Mouse (Mus musculus) G1E (cell line): ENCODE data around the gene Etfdh. TPM values are rescaled to one million over a fixed set of nuclear protein-coding genes. Genes with fewer than 3 reads are reported as not detected.

Experiments
- ATAC-seq: 2 replicates; pipeline ENCODE4 v1.8.0; 2016; ENCODE audit warnings: mild to moderate bottlenecking; ENCODE audit not compliant: insufficient number of reproducible peaks, poor library complexity, low FRiP score, severe bottlenecking; ENCODE audit errors: extremely low read depth
- DNase-seq: peaks from one replicate; pipeline ENCODE4 v3.0.0; 2012; ENCODE audit warnings: low spot score
- H3K27me3 ChIP-seq: 2 replicates; pipeline ENCODE4 v1.6.1; 2012; ENCODE audit warnings: mild to moderate bottlenecking, low read length, inconsistent platforms; ENCODE audit not compliant: insufficient read depth
- H3K36me3 ChIP-seq: replicated peaks from 2 replicates; pipeline ENCODE3; 2012; ENCODE audit warnings: mild to moderate bottlenecking, inconsistent platforms
- H3K4me1 ChIP-seq: 2 replicates; pipeline ENCODE4 v1.6.1; 2012; ENCODE audit warnings: low read depth, low read length, inconsistent platforms, mixed read lengths; ENCODE audit not compliant: insufficient read depth
- H3K4me3 ChIP-seq: 2 replicates; pipeline ENCODE4 v1.5.1; 2012; ENCODE audit warnings: low read depth, mild to moderate bottlenecking, inconsistent platforms, low read length, moderate library complexity, mixed read lengths
- H3K9me3 ChIP-seq: replicated peaks from 2 replicates; pipeline ENCODE4 v1.6.1; 2012; ENCODE audit warnings: inconsistent platforms
- CTCF ChIP-seq: IDR thresholded peaks from 2 replicates; pipeline ENCODE4 v1.5.1; 2012; ENCODE audit warnings: low read depth, low read length, inconsistent platforms, mixed read lengths
- GATA1 ChIP-seq: IDR thresholded peaks from 2 replicates; pipeline ENCODE4 v1.6.1; 2012; ENCODE audit warnings: borderline replicate concordance, low read length, inconsistent platforms, mixed read lengths
- GATA2 ChIP-seq: IDR thresholded peaks from 2 replicates; pipeline ENCODE4 v1.6.1; 2012; ENCODE audit warnings: low read depth, low read length, inconsistent platforms, borderline replicate concordance
- POLR2AphosphoS5 ChIP-seq: IDR thresholded peaks from 2 replicates; pipeline ENCODE4 v1.6.1; 2012; ENCODE audit warnings: low read depth, low read length, inconsistent platforms; ENCODE audit not compliant: insufficient replicate concordance
- TAL1 ChIP-seq: conservative IDR thresholded peaks from 2 replicates; pipeline ENCODE4 v1.6.1; 2012; ENCODE audit warnings: low read depth, low read length, inconsistent platforms, mixed read lengths
- polyA plus RNA-seq: library from polyadenylated mRNA; stranded (reverse); fragments of >175 nt; gene quantifications from 2 replicates; pipeline ENCODE4 v1.2.3, GENCODE M21; 2012
- total RNA-seq, 2 experiments: library from RNA; stranded (forward) in 1 of 2; stranded (reverse) in 1 of 2; fragments of 200-1000 nt in 1 of 2; fragments of >200 nt in 1 of 2; fragmentation: Nextera tagmentation in 1 of 2; gene quantifications; 2 replicates each; pipeline ENCODE4 v1.2.3; 2014 to 2017

The Etfdh gene
- total and polyA plus RNA-seq, 3 experiments, result 19.0 to 63.9 (median 54.1) TPM

- peaks cover 40% of the 10 kb centered on the region for H3K4me1 ChIP-seq
These were observed 74.2 kb downstream of the Etfdh start for GRCm38 (mm10) chr3:79555061-79555460.

More at GRCm38 (mm10) chr3:79555061-79555460, 74.2 kb downstream of the Etfdh start:
- peaks cover 67% of the 10 kb centered on the region for H3K36me3 ChIP-seq
- ATAC-seq (no peak), DNase-seq (no peak)
- H3K9me3 ChIP-seq, result no peaks in the 10 kb centered on the region
- H3K4me3 ChIP-seq, result no peak overlapping the region
- no peaks in the 10 kb centered on the region for H3K27me3 ChIP-seq
- no peak for TF ChIP-seq TAL1
- no peak for TF ChIP-seq GATA1
- TF ChIP-seq POLR2AphosphoS5, result no peak
- no peak for TF ChIP-seq CTCF
- no peak for TF ChIP-seq GATA2

Other genes with a start within 250 kb of the Etfdh start
- gene Fnip2, start 61.7 kb downstream of the Etfdh start, total RNA-seq (2014; fragmentation: Nextera tagmentation), result 71.3 and 81.8 TPM in 2 replicates
- gene Fnip2, start 61.7 kb downstream of the Etfdh start, total RNA-seq (2017), result 54.5 and 57.6 TPM in 2 replicates
- gene Fnip2, start 61.7 kb downstream of the Etfdh start, polyA plus RNA-seq, result 3.2 and 3.5 TPM in 2 replicates
- gene Ppid, start 38.2 kb downstream of the Etfdh start, total RNA-seq (2014; fragmentation: Nextera tagmentation), result 156 and 169 TPM in 2 replicates
- gene Ppid, start 38.2 kb downstream of the Etfdh start, total RNA-seq (2017), result 213 and 235 TPM in 2 replicates
- 23.6 and 32.6 TPM in 2 replicates for gene Ppid, start 38.2 kb downstream of the Etfdh start, polyA plus RNA-seq
- gene 4930579G24Rik, start 421 bp downstream of the Etfdh start, total RNA-seq (2014; fragmentation: Nextera tagmentation), result 48.3 and 48.5 TPM in 2 replicates
- 16.0 and 17.4 TPM in 2 replicates for gene 4930579G24Rik, start 421 bp downstream of the Etfdh start, total RNA-seq (2017)
- gene 4930579G24Rik, start 421 bp downstream of the Etfdh start, polyA plus RNA-seq, result 2.3 and 3.4 TPM in 2 replicates
- not detected in 2 replicates for gene Rxfp1, start 108.4 kb upstream of the Etfdh start, total RNA-seq (2014; fragmentation: Nextera tagmentation)
- 0.12 and 0.38 TPM in 2 replicates for gene Rxfp1, start 108.4 kb upstream of the Etfdh start, total RNA-seq (2017)
- gene Rxfp1, start 108.4 kb upstream of the Etfdh start, polyA plus RNA-seq, result not detected in 2 replicates
- 10.5 and 12.6 TPM in 2 replicates for gene Tmem144, start 223.3 kb upstream of the Etfdh start, total RNA-seq (2014; fragmentation: Nextera tagmentation)
- gene Tmem144, start 223.3 kb upstream of the Etfdh start, total RNA-seq (2017), result 34.7 and 42.9 TPM in 2 replicates
- 0.21 and 0.63 TPM in 2 replicates for gene Tmem144, start 223.3 kb upstream of the Etfdh start, polyA plus RNA-seq